Mouse (Mus musculus) WW6 (cell line): ENCODE results near the gene Trip10.
A peak's percentile ranks its signal among the peaks of the same experiment; 100 is the strongest.
"Not testable (repeated sequence)": the region's sequence is repeated elsewhere in the genome, so short reads cannot be mapped to it uniquely, and the experiment has no call there.

Experiments
- DNase-seq: peaks from one replicate; pipeline ENCODE4 v3.0.0-alpha.2; 2013; ENCODE audit warnings: low read depth, low spot score

The Trip10 gene

GRCm38 (mm10) chr17:57264164-57264563 lies 14.9 kb downstream of the Trip10 start:
- no peak for DNase-seq

GRCm38 (mm10) chr17:57264972-57265945 lies 16.0 kb downstream of the Trip10 start:
- no peak for DNase-seq

GRCm38 (mm10) chr17:57267556-57268126 lies 18.4 kb downstream of the Trip10 start:
- no peak for DNase-seq

- DNase-seq: no peak
Measured at GRCm38 (mm10) chr17:57271301-57271700, 22.0 kb downstream of the Trip10 start.

GRCm38 (mm10) chr17:57273846-57274245 lies 24.6 kb downstream of the Trip10 start:
- no peak for DNase-seq

- DNase-seq: no peak
Measured at GRCm38 (mm10) chr17:57274686-57275085, 25.4 kb downstream of the Trip10 start.

GRCm38 (mm10) chr17:57275111-57275996 lies 26.1 kb downstream of the Trip10 start:
- no peak for DNase-seq

- DNase-seq: no peak
Measured at GRCm38 (mm10) chr17:57275997-57276351, 26.7 kb downstream of the Trip10 start.

GRCm38 (mm10) chr17:57276634-57277121 lies 27.4 kb downstream of the Trip10 start:
- DNase-seq: peak; percentile 61

GRCm38 (mm10) chr17:57277598-57278261 lies 28.5 kb downstream of the Trip10 start:
- DNase-seq: not testable (repeated sequence)

- no peak for DNase-seq
Measured at GRCm38 (mm10) chr17:57278537-57278936, 29.3 kb downstream of the Trip10 start.

GRCm38 (mm10) chr17:57278943-57279590 lies 29.8 kb downstream of the Trip10 start, which contains the start of gene Vav1:
Gene Vav1 (plus strand): TSS chr17:57279100.
- no peak for DNase-seq

GRCm38 (mm10) chr17:57279591-57280224 lies 30.5 kb downstream of the Trip10 start:
- no peak for DNase-seq

- no peak for DNase-seq
Measured at GRCm38 (mm10) chr17:57280411-57280810, 31.2 kb downstream of the Trip10 start.

GRCm38 (mm10) chr17:57283906-57284305 lies 34.7 kb downstream of the Trip10 start:
- no peak for DNase-seq

- no peak for DNase-seq
Measured at GRCm38 (mm10) chr17:57285077-57285476, 35.8 kb downstream of the Trip10 start.

- DNase-seq: no peak
Measured at GRCm38 (mm10) chr17:57286718-57287355, 37.6 kb downstream of the Trip10 start.

GRCm38 (mm10) chr17:57289252-57289651 lies 40.0 kb downstream of the Trip10 start:
- no peak for DNase-seq

- DNase-seq: no peak
Measured at GRCm38 (mm10) chr17:57290001-57290670, 40.9 kb downstream of the Trip10 start.
